Mouse (Mus musculus) heart, postnatal 0 days (tissue): ENCODE measurements around the gene Ankrd55. TPM values are rescaled to one million over a fixed set of nuclear protein-coding genes. Genes with fewer than 3 reads are reported as not detected.

Source experiments
- ATAC-seq: fragments of 200-750 bp; cut with Nextera tagmentation; 2 replicates; pipeline ENCODE4 v1.8.0; 2017; ENCODE audit warnings: low read depth, moderate number of reproducible peaks, moderate library complexity; ENCODE audit not compliant: insufficient read depth
- DNase-seq: peaks from one replicate; pipeline ENCODE4 v3.0.0-alpha.2; 2016; ENCODE audit warnings: low spot score
- H3K27ac ChIP-seq: fragments of 300-500 bp; sonication (generic); 2 replicates; pipeline ENCODE4 v1.5.1; 2014; ENCODE audit warnings: low read depth, mild to moderate bottlenecking
- H3K27me3 ChIP-seq: fragments of 300-500 bp; sonication (generic); 2 replicates; pipeline ENCODE4 v1.6.1; 2014; ENCODE audit warnings: low read length, mixed read lengths; ENCODE audit not compliant: control insufficient read depth, insufficient read depth
- H3K36me3 ChIP-seq: fragments of 300-500 bp; sonication (generic); replicated peaks from 2 replicates; pipeline ENCODE4 v1.6.1; 2014; ENCODE audit warnings: low read length, mixed read lengths; ENCODE audit not compliant: control insufficient read depth, insufficient read depth
- H3K4me1 ChIP-seq: fragments of 300-500 bp; sonication (generic); 2 replicates; pipeline ENCODE4 v1.6.1; 2014; ENCODE audit warnings: antibody characterized with exemption; ENCODE audit not compliant: control insufficient read depth, insufficient read depth
- H3K4me2 ChIP-seq: fragments of 300-500 bp; sonication (generic); 2 replicates; pipeline ENCODE4 v1.6.1; 2014; ENCODE audit warnings: low read depth, mild to moderate bottlenecking, low read length, moderate library complexity
- H3K4me3 ChIP-seq: fragments of 300-500 bp; sonication (generic); 2 replicates; pipeline ENCODE4 v1.5.1; 2014; ENCODE audit warnings: low read depth, low read length
- H3K9ac ChIP-seq: fragments of 300-500 bp; sonication (generic); replicated peaks from 2 replicates; pipeline ENCODE4 v1.6.1; 2014; ENCODE audit warnings: low read depth, low read length, mixed read lengths
- H3K9me3 ChIP-seq: fragments of 300-500 bp; sonication (generic); replicated peaks from 2 replicates; pipeline ENCODE4 v1.6.1; 2016; ENCODE audit warnings: low read length; ENCODE audit not compliant: control insufficient read depth
- CTCF ChIP-seq: IDR thresholded peaks from 2 replicates; pipeline ENCODE4 v1.5.1; 2016; ENCODE audit warnings: antibody characterized with exemption, control low read depth, low read depth
- EP300 ChIP-seq: IDR thresholded peaks from 2 replicates; pipeline ENCODE4 v1.6.1; 2016; ENCODE audit warnings: antibody characterized with exemption, low read depth
- WGBS: fragments of 180-500 bp; shearing (Covaris S2); extraction: QIAGEN DNeasy Blood & Tissue Kit; methylation state at CpG from one replicate; pipeline ENCODE4 v1.1.7; 2014; 5-methylcytosine and 5-hydroxymethylcytosine counted together
- polyA plus RNA-seq: library from polyadenylated mRNA; unstranded; fragments of >200 nt; fragmentation: Nextera tagmentation; extraction: Ambion mirVana; gene quantifications from 2 replicates; pipeline ENCODE4 v1.2.1, GENCODE M21; 2015
- total RNA-seq: library from RNA; depleted of rRNA; stranded (reverse); fragments of >200 nt; gene quantifications from 2 replicates; pipeline ENCODE4 v1.2.3, GENCODE M21; 2014; ENCODE audit warnings: low replicate concordance

Gene Ankrd55
- total and polyA plus RNA-seq, 2 experiments from 2014 or later: 0.05 TPM; not detected in 1

GRCm38 (mm10) chr13:112259398-112259797 is 28.9 kb upstream of the Ankrd55 start:
- no peaks in the 10 kb centered on the region for H3K27me3 ChIP-seq
- no peak overlapping the region for H3K27ac ChIP-seq
- H3K36me3 ChIP-seq: no peaks in the 10 kb centered on the region
- WGBS: 35% methylated on average over 2 of the region's 2 CpGs
- no peak overlapping the region for H3K4me2 ChIP-seq
- no peak overlapping the region for H3K9ac ChIP-seq
- DNase-seq (peak; percentile 76), ATAC-seq (peak; percentile 91)
- no peak for TF ChIP-seq EP300
- peak; percentile 94 for TF ChIP-seq CTCF
- H3K4me1 ChIP-seq: no peaks in the 10 kb centered on the region
- no peaks in the 10 kb centered on the region for H3K9me3 ChIP-seq
- no peak overlapping the region for H3K4me3 ChIP-seq

- Histone ChIP-seq H3K4me2 (no peak overlapping the region), H3K4me3 (no peak overlapping the region), H3K9me3 (no peaks in the 10 kb centered on the region), H3K27ac (no peak overlapping the region), H3K27me3 (no peaks in the 10 kb centered on the region), H3K9ac (no peak overlapping the region), H3K36me3 (no peaks in the 10 kb centered on the region), H3K4me1 (no peaks in the 10 kb centered on the region)
- 4% methylated on average over 4 of the region's 4 CpGs for WGBS
- peak; percentile 62 for DNase-seq
- ATAC-seq: peak; percentile 71; the same call in 1 of the 2 replicates
- TF ChIP-seq EP300 (no peak), CTCF (peak; percentile 90)
These were observed 23.6 kb upstream of the Ankrd55 start for GRCm38 (mm10) chr13:112264666-112265065.

- Histone ChIP-seq H3K27ac (no peak overlapping the region), H3K4me1 (no peaks in the 10 kb centered on the region), H3K4me2 (no peak overlapping the region), H3K4me3 (no peak overlapping the region), H3K9me3 (no peaks in the 10 kb centered on the region), H3K36me3 (no peaks in the 10 kb centered on the region), H3K9ac (no peak overlapping the region), H3K27me3 (no peaks in the 10 kb centered on the region)
- peak; percentile 51 for ATAC-seq
- TF ChIP-seq EP300: no peak
- TF ChIP-seq CTCF: peak; percentile 61
- WGBS: 22% methylated on average over 5 of the region's 5 CpGs
- DNase-seq: peak; percentile 61
These were observed 16.2 kb upstream of the Ankrd55 start for GRCm38 (mm10) chr13:112271901-112272537.

GRCm38 (mm10) chr13:112274636-112275035 is 13.6 kb upstream of the Ankrd55 start:
- Histone ChIP-seq H3K27ac (no peak overlapping the region), H3K27me3 (no peaks in the 10 kb centered on the region), H3K4me2 (no peak overlapping the region), H3K36me3 (no peaks in the 10 kb centered on the region), H3K9ac (no peak overlapping the region), H3K4me1 (no peaks in the 10 kb centered on the region), H3K4me3 (no peak overlapping the region), H3K9me3 (no peaks in the 10 kb centered on the region)
- TF ChIP-seq CTCF (no peak), EP300 (no peak)
- no peak for ATAC-seq
- WGBS: 86% methylated on average over 3 of the region's 3 CpGs
- DNase-seq: no peak

GRCm38 (mm10) chr13:112275951-112276350 is 12.3 kb upstream of the Ankrd55 start:
- Histone ChIP-seq H3K36me3 (no peaks in the 10 kb centered on the region), H3K9ac (no peak overlapping the region), H3K27me3 (no peaks in the 10 kb centered on the region), H3K4me3 (no peak overlapping the region), H3K9me3 (no peaks in the 10 kb centered on the region), H3K4me1 (no peaks in the 10 kb centered on the region), H3K27ac (no peak overlapping the region), H3K4me2 (no peak overlapping the region)
- whole genome bisulfite sequencing: 82% methylated on average over 8 of the region's 8 CpGs
- no peak for DNase-seq
- no peak for ATAC-seq
- TF ChIP-seq CTCF (no peak), EP300 (no peak)

- Histone ChIP-seq H3K9ac (no peak overlapping the region), H3K4me3 (no peak overlapping the region), H3K4me1 (no peaks in the 10 kb centered on the region), H3K36me3 (no peaks in the 10 kb centered on the region), H3K4me2 (no peak overlapping the region), H3K9me3 (no peaks in the 10 kb centered on the region), H3K27ac (no peak overlapping the region), H3K27me3 (no peaks in the 10 kb centered on the region)
- no peak for TF ChIP-seq EP300
- no peak for TF ChIP-seq CTCF
- DNase-seq (no peak), ATAC-seq (no peak)
- WGBS: 68% methylated on average over 5 of the region's 5 CpGs
These were observed 10.7 kb upstream of the Ankrd55 start for GRCm38 (mm10) chr13:112277544-112277943.
